Mouse (Mus musculus): ENCODE data around the gene Rnf138rt1. TPM values are rescaled to one million over a fixed set of nuclear protein-coding genes. Genes with fewer than 3 reads are reported as not detected.

Gene Rnf138rt1
- total RNA-seq (2023; ENCODE audit: inconsistent age) = 0.45 TPM in 1 of 4 replicates, not detected in the others

GRCm38 (mm10) chrX:163760617-163761434 lies at the start of gene Rnf138rt1:
Gene Rnf138rt1, minus strand, starts transcription at chrX:163761329.

Other genes with a start within 250 kb of the Rnf138rt1 start
- not detected in 4 replicates for gene Grpr, start 211.7 kb downstream of the Rnf138rt1 start, total RNA-seq (2023; ENCODE audit: inconsistent age)
- gene Ap1s2, start 147.7 kb upstream of the Rnf138rt1 start, total RNA-seq (2023; ENCODE audit: inconsistent age) = 27.4 to 31.2 TPM (median 28.5 TPM) in 4 replicates
- gene Zrsr2, start 197.3 kb upstream of the Rnf138rt1 start, total RNA-seq (2023; ENCODE audit: inconsistent age) = 70.1 to 81.4 TPM (median 76.5 TPM) in 4 replicates

Data from B cell, adult (primary cell).